Mouse (Mus musculus): ENCODE results near the gene Slc16a2.

Slc16a2 gene

GRCm38 (mm10) chrX:103652048-103652447 is 169.7 kb downstream of the Slc16a2 start:
- no peak for DNase-seq (ENCODE audit: low spot score in 2 of 2)
